Mouse (Mus musculus): Measurements from ENCODE around the gene Foxd1.

DNA sequence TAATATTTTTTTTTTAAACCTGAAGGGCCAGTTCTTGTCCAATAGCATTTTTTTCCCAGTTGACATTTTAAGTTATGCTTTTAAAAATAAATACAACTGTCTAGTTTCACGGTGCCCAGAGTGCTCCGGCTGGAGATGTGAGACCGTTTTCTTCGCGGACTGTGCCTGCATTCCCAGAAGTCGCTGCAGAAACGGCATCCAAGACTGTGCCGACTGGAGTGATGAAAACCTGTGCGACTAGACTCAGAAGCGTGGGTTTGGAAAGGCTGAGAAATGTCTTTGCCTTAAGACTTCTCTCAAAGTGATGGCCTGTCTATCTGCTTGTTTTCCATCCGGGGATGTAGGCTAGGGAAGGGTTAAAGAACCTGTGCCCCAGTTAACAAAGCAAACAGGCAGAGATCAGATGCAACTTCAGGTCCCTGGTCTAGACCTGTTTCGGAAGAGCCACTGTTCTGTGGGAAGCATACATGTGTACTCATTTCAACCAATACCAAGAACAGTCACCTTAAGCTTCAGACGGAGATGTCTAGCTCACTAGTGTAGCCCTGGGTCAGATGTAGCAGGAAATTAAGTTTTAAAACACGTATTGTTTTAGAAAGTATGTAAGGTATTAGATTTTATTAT, 47.1 kb upstream of the Foxd1 start:
- TF ChIP-seq EP300 (optimal IDR thresholded peaks at IDR 0.05) (no peak), CTCF (IDR thresholded peaks at IDR 0.05; ENCODE audit: low read depth) (no peak)

Data from stomach, postnatal 0 days (tissue).